ENCODE assay signal across 12 mouse cellular contexts in genomic region chr8:88290326-88291304, GRCm38 (mm10). TPM values are rescaled to one million over a fixed set of nuclear protein-coding genes. Genes with fewer than 3 reads are reported as not detected.
A peak's percentile ranks its signal among the peaks of the same experiment; 100 is the strongest.
DNase-seq lines count a peak whose midpoint lies in the region; ATAC-seq and TF ChIP-seq lines count a peak whose summit lies in the region.
"Had no signal": no experiment of that assay in that cellular context is flagged by ENCODE, and none has a peak within 500 bp of the region (broad histone marks: within the 10 kb centered on the region; RNA-seq: fewer than 3 reads in every experiment).

No protein-coding gene starts in this region.

- peaks cover 15% of the 10 kb centered on the region for H3K4me1 ChIP-seq in heart, embryonic 15.5 days (replicated peaks)
- peaks cover 42% of the 10 kb centered on the region for H3K4me1 ChIP-seq in liver, postnatal 0 days (ENCODE audit: insufficient read depth)
- H3K4me1 ChIP-seq in intestine, embryonic 16.5 days (ENCODE audit: control insufficient read depth, insufficient read depth, low read length), result peaks cover 6% of the 10 kb centered on the region; the same call in 1 of the 2 replicates
- H3K4me1 ChIP-seq: midbrain, embryonic 15.5 days had no signal

- H3K9ac ChIP-seq in heart, embryonic 15.5 days, result no peak overlapping the region
- no peak overlapping the region for H3K9ac ChIP-seq in liver, postnatal 0 days (replicated peaks)
- H3K9ac ChIP-seq in intestine, embryonic 16.5 days (ENCODE audit: low read depth, low read length), result no peak overlapping the region
- H3K9ac ChIP-seq: heart, embryonic 13.5 days; midbrain, embryonic 15.5 days had no signal

- ATAC-seq in heart, embryonic 15.5 days (replicated peaks; ENCODE audit: insufficient number of reproducible peaks, insufficient read depth, low FRiP score, low read depth), result no peak
- peak; percentile 48 for ATAC-seq in activated CD4-positive, CD25-positive, alpha-beta regulatory T cell, adult 4 months
- no peak for ATAC-seq in liver, postnatal 0 days
- no peak for ATAC-seq in intestine, embryonic 16.5 days
- ATAC-seq: midbrain, embryonic 15.5 days had no signal

- H3K9me3 ChIP-seq in heart, embryonic 15.5 days (replicated peaks), result no peaks in the 10 kb centered on the region
- H3K9me3 ChIP-seq in liver, postnatal 0 days (ENCODE audit: low read length), result no peaks in the 10 kb centered on the region
- H3K9me3 ChIP-seq in intestine, embryonic 16.5 days (ENCODE audit: control insufficient read depth, low read length), result no peaks in the 10 kb centered on the region
- H3K9me3 ChIP-seq: heart, embryonic 13.5 days; midbrain, embryonic 15.5 days had no signal

- 68% methylated on average over 13 of the region's 13 CpGs for WGBS in heart, embryonic 15.5 days
- 60% methylated on average over 13 of the region's 13 CpGs for WGBS in liver, postnatal 0 days (ENCODE audit: insufficient replicate concordance)
- 80% methylated on average over 13 of the region's 13 CpGs for WGBS in intestine, embryonic 16.5 days

- no peak for TF ChIP-seq CTCF in liver, postnatal 0 days (IDR thresholded peaks at IDR 0.05; ENCODE audit: low read depth)

- H3K27me3 ChIP-seq in heart, embryonic 15.5 days, result no peaks in the 10 kb centered on the region
- no peaks in the 10 kb centered on the region for H3K27me3 ChIP-seq in liver, postnatal 0 days (ENCODE audit: insufficient read depth, low read length)
- H3K27me3 ChIP-seq in intestine, embryonic 16.5 days (replicated peaks; ENCODE audit: control insufficient read depth, insufficient read depth, low read length), result no peaks in the 10 kb centered on the region
- H3K27me3 ChIP-seq: heart, embryonic 13.5 days; midbrain, embryonic 15.5 days had no signal

- no peak for DNase-seq in heart, adult 18-20 months
- peak; percentile 14 for DNase-seq in liver, postnatal 0 days
- peak; percentile 75 for DNase-seq in thymus, postnatal 14 days
- no peak for DNase-seq in embryo, embryonic 10 days (ENCODE audit: low spot score)
- no peak for DNase-seq in adrenal gland, postnatal 25 days
- DNase-seq: lung, postnatal 10 days had no signal

- no peak overlapping the region for H3K4me3 ChIP-seq in heart, embryonic 15.5 days
- no peak overlapping the region for H3K4me3 ChIP-seq in liver, postnatal 0 days (ENCODE audit: low read depth, low read length)
- H3K4me3 ChIP-seq in intestine, embryonic 16.5 days (ENCODE audit: low read length), result no peak overlapping the region
- H3K4me3 ChIP-seq: heart, embryonic 13.5 days; layer of hippocampus, adult 2 months; midbrain, embryonic 15.5 days had no signal

- H3K27ac ChIP-seq in heart, embryonic 15.5 days, result peak overlapping the region; percentile 24; the same call in 1 of the 2 replicates
- H3K27ac ChIP-seq in liver, postnatal 0 days (ENCODE audit: low read depth), result peak overlapping the region; percentile 64
- no peak overlapping the region; the same call in 1 of the 2 replicates for H3K27ac ChIP-seq in intestine, embryonic 16.5 days (ENCODE audit: low read length)
- H3K27ac ChIP-seq: heart, embryonic 13.5 days; layer of hippocampus, adult 2 months; midbrain, embryonic 15.5 days had no signal

- H3K36me3 ChIP-seq in heart, embryonic 15.5 days, result no peaks in the 10 kb centered on the region
- no peaks in the 10 kb centered on the region for H3K36me3 ChIP-seq in liver, postnatal 0 days (replicated peaks; ENCODE audit: insufficient read depth, low read length)
- H3K36me3 ChIP-seq in intestine, embryonic 16.5 days (ENCODE audit: control insufficient read depth, insufficient read depth, low read length), result no peaks in the 10 kb centered on the region
- H3K36me3 ChIP-seq: midbrain, embryonic 15.5 days had no signal

- no peak overlapping the region for H3K4me2 ChIP-seq in heart, embryonic 15.5 days
- no peak overlapping the region for H3K4me2 ChIP-seq in liver, postnatal 0 days (ENCODE audit: low read depth, low read length)
- H3K4me2 ChIP-seq in intestine, embryonic 16.5 days (ENCODE audit: low read depth, low read length), result no peak overlapping the region
- H3K4me2 ChIP-seq: heart, embryonic 13.5 days; midbrain, embryonic 15.5 days had no signal

- no peak for TF ChIP-seq EP300 in liver, postnatal 0 days (IDR thresholded peaks at IDR 0.05; ENCODE audit: low read depth)

RNA-seq across cellular contexts. Expression of gene Adcy7, which starts 18.4 kb away (rescaled TPM):
- polyA plus RNA-seq in heart, embryonic 15.5 days (2015; fragmentation: Nextera tagmentation; extraction: Ambion mirVana), result 2.7 and 5.9 TPM in 2 replicates
- 1 to 10 TPM; 4.6 to 6.4 TPM for total RNA-seq in heart, adult 18-20 months (2021)
- 10 to 100 TPM; 71.1 to 90.3 TPM for polyA plus RNA-seq in activated CD4-positive, CD25-positive, alpha-beta regulatory T cell, adult 4 months (2017; shearing (Covaris generic))
- 8.1 and 8.4 TPM in 2 replicates for polyA plus RNA-seq in liver, postnatal 0 days (2015; fragmentation: Nextera tagmentation; extraction: Ambion mirVana)
- 2.7 and 2.9 TPM in 2 replicates for polyA plus RNA-seq in intestine, embryonic 16.5 days (2015; fragmentation: Nextera tagmentation; extraction: Ambion mirVana)
- total RNA-seq in adrenal gland, postnatal 25 days (2021), result 5.4 and 8.4 TPM in 2 replicates

Comparison
In these comparisons a context has a peak if more than half of its experiments do, and no peak if none do; other contexts are left out.
1. DNase-seq: peak in liver, postnatal 0 days (single experiment) and thymus, postnatal 14 days (single experiment); none in heart, adult 18-20 months (0 of 2), embryo, embryonic 10 days (single experiment) and adrenal gland, postnatal 25 days (single experiment).